Mouse (Mus musculus) retina, postnatal 7 days (tissue): ENCODE data around the gene Mrpl39.

Experiments used
- DNase-seq: peaks from one replicate; pipeline ENCODE4 v3.0.0-alpha.2; 2012; ENCODE audit warnings: low read depth, low spot score

Gene Mrpl39

GRCm38 (mm10) chr16:84735166-84736105 is at the start of gene Mrpl39:
Gene Mrpl39 (minus strand): TSS chr16:84735742.
- DNase-seq, result peak; percentile 97

DNA sequence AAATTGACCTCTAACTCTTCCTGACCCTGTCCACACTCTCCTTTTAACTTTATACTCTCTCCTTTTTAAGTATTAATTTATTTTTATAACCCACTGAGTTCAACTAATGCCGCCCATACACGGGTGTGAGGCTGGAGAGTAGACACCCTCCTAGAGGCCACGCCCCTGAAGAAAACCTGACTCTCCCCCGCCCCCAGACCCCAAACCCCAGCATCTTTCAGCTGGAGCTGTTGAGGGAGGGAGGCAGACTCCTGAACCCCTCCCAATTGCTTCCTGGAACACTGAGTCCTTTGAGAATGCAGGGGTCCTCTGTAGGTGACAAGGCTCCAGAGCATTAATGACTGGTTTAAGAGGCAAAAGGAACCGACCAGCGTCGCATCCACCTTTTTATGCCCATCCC is 49.4 kb upstream of the Mrpl39 start:
- DNase-seq, result no peak

DNA sequence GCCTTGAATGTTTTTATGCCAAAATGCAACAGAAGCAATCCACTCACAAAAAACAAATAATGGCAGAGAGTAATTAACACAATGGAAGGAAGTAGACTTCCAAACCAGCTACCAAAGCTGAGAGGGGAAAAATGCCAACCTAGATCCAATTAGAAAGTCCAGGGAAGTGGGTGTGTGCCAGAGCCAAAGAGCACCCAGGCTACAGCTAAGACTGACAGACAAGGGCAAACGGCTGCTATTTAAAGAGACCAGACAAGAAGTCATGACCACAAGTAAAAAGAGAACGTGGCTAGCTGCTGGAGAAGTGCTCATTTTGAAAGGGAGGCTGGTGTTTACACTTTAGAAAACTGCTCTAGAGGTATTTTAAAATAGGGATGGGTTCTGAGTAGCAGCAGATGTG is 47.7 kb upstream of the Mrpl39 start:
- DNase-seq, result no peak

DNA sequence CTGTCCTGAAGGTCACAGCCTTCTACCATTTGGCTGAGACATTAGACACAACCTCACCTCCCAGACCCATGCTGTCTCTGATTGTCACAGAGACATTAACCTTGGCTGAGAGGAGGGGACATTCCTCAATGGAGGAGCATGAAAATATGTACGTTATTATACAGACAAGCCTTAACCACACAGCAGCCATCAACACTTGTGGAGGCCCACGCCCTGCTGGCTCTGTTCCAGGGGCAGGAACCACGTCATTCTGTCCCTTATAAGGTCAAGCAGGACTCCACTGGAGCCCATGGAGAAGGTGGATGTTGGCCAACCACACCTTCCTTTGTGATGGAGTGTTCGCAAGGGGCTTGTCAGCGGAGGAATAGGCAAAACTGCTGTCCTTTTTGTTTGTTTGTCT is 44.2 kb upstream of the Mrpl39 start:
- no peak for DNase-seq

GRCm38 (mm10) chr16:84778861-84779630 is 43.5 kb upstream of the Mrpl39 start:
- DNase-seq, result no peak

- DNase-seq, result no peak
Observed at GRCm38 (mm10) chr16:84778431-84778830, 42.9 kb upstream of the Mrpl39 start.

- DNase-seq, result no peak
Observed at GRCm38 (mm10) chr16:84776089-84776784, 40.7 kb upstream of the Mrpl39 start.

DNA sequence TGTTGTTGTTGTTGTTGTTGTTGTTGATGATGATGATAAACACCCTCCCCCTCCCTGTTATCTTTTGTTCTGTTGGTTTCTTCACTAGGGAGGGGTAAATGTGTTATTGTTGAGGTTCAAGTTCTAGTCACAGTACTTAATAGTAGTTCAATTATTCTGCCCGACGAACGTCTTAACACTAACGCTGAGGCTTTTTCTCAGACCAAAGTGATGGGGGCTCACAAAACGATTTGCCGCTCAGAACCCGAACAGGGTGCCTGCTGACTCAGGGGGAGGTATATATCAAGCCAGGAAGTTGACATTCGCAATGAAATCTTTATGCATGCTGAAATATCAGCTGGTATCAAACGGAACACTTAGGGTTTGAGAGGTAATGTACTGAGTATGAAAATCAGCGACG is 39.8 kb upstream of the Mrpl39 start:
- DNase-seq, result no peak

DNA sequence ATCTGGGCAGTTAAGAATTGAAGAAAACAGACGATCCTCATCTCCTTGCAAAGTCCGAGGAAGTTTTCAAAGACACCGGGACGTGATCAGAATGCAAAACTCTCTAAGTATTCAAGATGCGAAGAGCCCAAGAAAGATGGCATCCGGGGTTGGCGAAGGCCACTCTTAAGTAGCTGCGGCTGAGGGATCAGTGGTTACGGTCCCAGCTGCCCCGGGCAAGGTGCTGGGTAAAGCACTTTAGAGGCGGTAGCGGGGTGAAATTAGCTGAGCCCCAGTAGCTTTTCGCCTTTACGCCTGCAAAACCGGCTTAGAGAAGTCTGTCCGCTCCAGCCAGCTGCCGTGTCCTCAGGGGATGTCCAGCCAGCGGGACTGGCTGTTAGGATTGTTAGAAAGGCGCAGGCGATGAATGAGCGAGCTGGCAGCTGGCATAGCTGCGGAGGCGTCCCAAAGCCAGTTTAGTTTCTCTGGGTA is 39.3 kb upstream of the Mrpl39 start:
- DNase-seq, result peak; percentile 71

GRCm38 (mm10) chr16:84774003-84774703 is 38.6 kb upstream of the Mrpl39 start, which contains the start of gene Jam2:
Gene Jam2 (plus strand): TSS chr16:84774123.
- DNase-seq, result peak; percentile 88

DNA sequence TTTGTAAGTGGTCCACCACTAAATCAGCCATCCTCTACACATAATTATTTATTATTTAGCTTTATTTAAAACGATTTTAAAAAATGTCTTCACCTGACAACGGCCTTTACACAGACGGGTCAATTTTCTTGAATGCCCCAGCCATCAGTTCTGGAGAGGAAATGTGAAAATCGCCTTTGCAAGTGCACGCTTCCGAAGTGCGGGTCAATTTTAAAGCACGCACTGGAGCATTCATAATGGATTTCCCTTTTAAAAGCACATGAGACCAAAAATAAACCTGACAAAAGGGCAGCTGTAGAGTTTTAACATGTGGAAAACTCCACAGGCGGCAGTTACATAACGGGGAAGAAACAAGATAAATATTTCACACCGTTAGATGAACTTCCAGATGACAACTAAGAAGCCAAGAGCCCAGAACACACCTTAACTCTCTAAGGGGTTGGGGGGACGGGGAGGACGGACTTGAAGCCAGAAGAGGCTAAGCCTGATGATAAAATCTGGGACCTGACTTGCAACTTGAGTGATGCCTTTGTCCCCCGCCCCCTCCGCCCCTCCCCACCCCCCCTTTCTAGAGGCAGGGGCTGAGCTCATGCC is 37.8 kb upstream of the Mrpl39 start:
- DNase-seq, result no peak

DNA sequence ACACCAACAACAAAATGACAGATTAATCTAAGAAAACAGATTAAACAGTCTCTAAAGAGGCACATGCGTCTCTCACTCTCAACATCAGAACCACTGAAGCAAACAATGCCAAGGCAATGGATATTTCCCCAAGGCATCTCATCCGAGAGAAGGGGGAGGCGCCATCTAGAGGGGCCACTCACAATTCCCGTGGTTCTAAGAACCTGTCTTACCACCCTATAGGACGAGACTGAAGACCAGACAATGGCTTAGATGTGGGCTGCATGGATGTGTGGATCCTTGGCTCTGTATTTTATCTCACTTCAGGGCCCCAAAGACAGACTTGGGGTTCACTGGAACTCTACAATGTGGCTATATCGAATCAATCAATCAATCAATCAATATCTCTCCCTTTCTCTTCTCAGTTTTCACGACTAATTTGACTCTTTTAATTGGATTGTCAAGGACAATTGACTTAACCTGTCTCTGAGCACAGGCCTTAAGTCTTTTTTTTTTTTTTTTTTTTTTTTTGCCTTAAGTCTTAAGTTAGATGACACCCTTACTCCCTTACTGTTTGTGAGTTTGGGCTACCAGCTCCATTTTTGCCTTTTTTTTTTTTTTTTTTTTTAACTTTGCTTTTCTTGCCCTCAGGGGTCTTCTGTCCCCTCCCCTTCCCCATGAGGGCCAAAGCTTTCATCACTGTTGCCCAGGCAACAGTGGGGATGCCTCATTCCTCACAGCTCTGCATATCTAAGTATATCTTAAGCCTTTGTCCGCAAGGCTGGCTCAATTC is 37.1 kb upstream of the Mrpl39 start:
- DNase-seq, result no peak

DNA sequence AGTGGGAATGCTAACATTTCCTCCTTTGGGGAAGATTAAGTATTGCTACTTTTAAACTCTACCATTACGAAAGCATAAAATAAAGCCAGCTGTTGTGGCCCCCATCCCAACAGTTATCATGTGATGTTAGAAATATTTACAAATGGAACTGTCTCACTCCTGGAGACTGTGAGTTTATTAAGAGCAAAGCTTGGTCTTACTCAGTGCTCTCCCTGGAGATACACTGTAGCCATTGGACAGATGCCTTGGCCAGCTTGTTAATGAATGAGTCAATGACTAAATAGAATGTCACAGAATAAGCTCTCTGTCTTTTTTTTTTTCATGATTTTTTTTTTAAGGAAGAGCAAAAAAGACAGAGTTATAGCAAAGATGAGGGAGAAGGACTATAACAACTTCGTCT is 35.9 kb upstream of the Mrpl39 start:
- no peak for DNase-seq

DNA sequence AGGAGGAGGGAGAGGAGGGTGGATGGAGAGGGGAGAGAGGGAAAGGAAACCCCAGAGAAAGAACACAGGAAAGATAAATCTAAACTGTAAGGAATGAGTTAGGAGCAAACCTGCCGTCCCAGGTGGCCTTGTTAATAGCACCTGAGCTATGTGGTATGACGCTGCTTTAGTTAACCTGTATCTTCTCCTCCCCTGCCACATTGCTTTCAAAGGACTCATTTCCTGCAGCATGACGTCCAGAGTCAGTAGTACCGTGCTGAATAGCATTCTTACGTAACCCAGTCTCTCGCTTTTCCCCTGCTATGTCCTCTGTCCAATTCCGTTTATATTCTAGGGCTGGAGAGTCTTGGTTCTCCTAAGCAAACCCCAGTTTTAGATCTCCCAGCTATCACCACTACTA is 35.3 kb upstream of the Mrpl39 start:
- no peak for DNase-seq

- DNase-seq, result no peak
Observed at GRCm38 (mm10) chr16:84769619-84770464, 34.3 kb upstream of the Mrpl39 start.

DNA sequence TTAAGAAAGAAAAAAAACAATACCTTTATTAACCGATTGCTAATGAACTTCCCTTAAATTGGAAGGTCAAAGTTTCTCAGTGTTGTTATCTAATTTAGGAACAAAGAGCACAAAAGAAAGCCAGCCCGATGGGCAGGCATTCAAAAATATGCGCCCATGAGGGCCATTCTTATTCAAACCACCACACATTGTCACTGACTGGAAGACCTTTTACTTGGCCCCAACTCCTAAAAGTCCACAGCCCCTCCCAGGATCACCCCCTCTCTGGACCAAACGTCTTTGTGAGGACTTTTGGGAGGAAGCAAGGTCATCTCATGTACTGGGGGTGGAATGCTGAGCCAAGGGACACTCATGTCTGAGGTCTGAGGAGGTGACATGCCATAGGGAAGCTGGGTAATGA is 33.6 kb upstream of the Mrpl39 start:
- DNase-seq, result no peak

DNA sequence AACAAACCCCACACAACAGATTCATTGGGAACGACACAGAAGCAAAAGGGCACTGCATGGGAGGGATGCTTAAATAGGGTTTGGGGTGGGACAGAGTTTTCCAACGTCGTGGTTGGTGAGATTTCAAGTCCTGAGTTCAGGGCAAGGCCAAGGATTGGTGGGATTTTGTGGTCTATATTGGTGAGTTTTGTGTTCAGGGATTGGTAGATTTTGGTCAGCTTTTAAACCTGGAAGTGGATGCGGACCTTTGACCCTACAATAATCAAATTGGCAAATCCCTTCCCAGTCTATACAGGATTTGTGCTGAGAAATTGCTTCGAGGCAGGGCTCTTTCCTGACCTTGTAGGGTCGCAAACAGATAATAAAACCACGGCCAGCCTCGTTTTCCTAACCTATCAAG is 32.4 kb upstream of the Mrpl39 start:
- no peak for DNase-seq

- no peak for DNase-seq
Observed at GRCm38 (mm10) chr16:84745721-84746306, 10.3 kb upstream of the Mrpl39 start.
